ENCODE assay signal across 19 mouse cellular contexts in genomic region chr15:80717431-80717830, GRCm38 (mm10). TPM values are rescaled to one million over a fixed set of nuclear protein-coding genes. Genes with fewer than 3 reads are reported as not detected.
A peak's percentile ranks its signal among the peaks of the same experiment; 100 is the strongest.
DNase-seq lines count a peak whose midpoint lies in the region; ATAC-seq lines count a peak whose summit lies in the region.
"Had no signal": no experiment of that assay in that cellular context is flagged by ENCODE, and none has a peak within 500 bp of the region (broad histone marks: within the 10 kb centered on the region; RNA-seq: fewer than 3 reads in every experiment).

No protein-coding gene starts in this region.

- no peak overlapping the region for H3K4me3 ChIP-seq in embryonic facial prominence, embryonic 14.5 days (ENCODE audit: low read depth, low read length)
- no peak overlapping the region for H3K4me3 ChIP-seq in embryonic facial prominence, embryonic 10.5 days
- H3K4me3 ChIP-seq in hindbrain, embryonic 15.5 days = no peak overlapping the region
- no peak overlapping the region for H3K4me3 ChIP-seq in hindbrain, embryonic 14.5 days (replicated peaks; ENCODE audit: low read length)
- H3K4me3 ChIP-seq in neural tube, embryonic 15.5 days (replicated peaks) = no peak overlapping the region
- H3K4me3 ChIP-seq: embryonic facial prominence, embryonic 13.5 days; forebrain, embryonic 12.5 days; heart, adult 2 months; hindbrain, embryonic 10.5 days; liver, embryonic 15.5 days; megakaryocyte, embryonic 14.5 days; neural tube, embryonic 13.5 days had no signal

- no peak for DNase-seq in embryonic facial prominence, embryonic 14.5 days (ENCODE audit: low spot score)
- DNase-seq in embryonic facial prominence, embryonic 10.5 days (ENCODE audit: low spot score) = no peak
- DNase-seq in hindbrain, embryonic 14.5 days (ENCODE audit: low spot score) = no peak
- no peak for DNase-seq in neural tube, embryonic 10.5 days (ENCODE audit: extremely low spot score, low spot score)
- DNase-seq in lung, postnatal 4 days = peak; percentile 27 to 63
- no peak for DNase-seq in kidney, adult 11 months
- DNase-seq: cerebellum, adult 11-12 months; kidney, postnatal 25 days; thymus, postnatal 14 days had no signal

- H3K4me2 ChIP-seq in embryonic facial prominence, embryonic 14.5 days (ENCODE audit: low read depth, low read length) = no peak overlapping the region
- H3K4me2 ChIP-seq in hindbrain, embryonic 15.5 days = no peak overlapping the region
- no peak overlapping the region for H3K4me2 ChIP-seq in hindbrain, embryonic 14.5 days (replicated peaks)
- no peak overlapping the region for H3K4me2 ChIP-seq in neural tube, embryonic 15.5 days
- H3K4me2 ChIP-seq: embryonic facial prominence, embryonic 13.5 days; forebrain, embryonic 12.5 days; liver, embryonic 15.5 days; neural tube, embryonic 13.5 days had no signal

- no peaks in the 10 kb centered on the region for H3K27me3 ChIP-seq in embryonic facial prominence, embryonic 14.5 days (replicated peaks; ENCODE audit: control insufficient read depth, insufficient read depth, low read length)
- no peaks in the 10 kb centered on the region for H3K27me3 ChIP-seq in embryonic facial prominence, embryonic 10.5 days (replicated peaks; ENCODE audit: low read depth, poor library complexity, severe bottlenecking)
- H3K27me3 ChIP-seq in hindbrain, embryonic 15.5 days = no peaks in the 10 kb centered on the region
- no peaks in the 10 kb centered on the region for H3K27me3 ChIP-seq in hindbrain, embryonic 14.5 days (ENCODE audit: control insufficient read depth, insufficient read depth, low read length)
- no peaks in the 10 kb centered on the region for H3K27me3 ChIP-seq in neural tube, embryonic 15.5 days (replicated peaks)
- H3K27me3 ChIP-seq: embryonic facial prominence, embryonic 13.5 days; forebrain, embryonic 12.5 days; liver, embryonic 15.5 days; megakaryocyte, embryonic 14.5 days; neural tube, embryonic 13.5 days had no signal

- no peak for ATAC-seq in embryonic facial prominence, embryonic 14.5 days (ENCODE audit: low read depth)
- no peak for ATAC-seq in hindbrain, embryonic 15.5 days (ENCODE audit: low FRiP score, low read depth)
- no peak for ATAC-seq in hindbrain, embryonic 14.5 days (ENCODE audit: low FRiP score)
- ATAC-seq in neural tube, embryonic 15.5 days (ENCODE audit: low FRiP score) = no peak
- ATAC-seq: intestine, embryonic 16.5 days had no signal

- no peak overlapping the region for H3K9ac ChIP-seq in embryonic facial prominence, embryonic 14.5 days (ENCODE audit: low read depth, low read length)
- no peak overlapping the region for H3K9ac ChIP-seq in hindbrain, embryonic 15.5 days
- H3K9ac ChIP-seq in hindbrain, embryonic 14.5 days = no peak overlapping the region
- H3K9ac ChIP-seq in neural tube, embryonic 15.5 days (replicated peaks) = no peak overlapping the region
- H3K9ac ChIP-seq: embryonic facial prominence, embryonic 13.5 days; forebrain, embryonic 12.5 days; liver, embryonic 15.5 days; neural tube, embryonic 13.5 days had no signal

- 0 out of 2 replicates have a peak overlapping the region, but pooled peaks have one; percentile 10 for H3K27ac ChIP-seq in embryonic facial prominence, embryonic 14.5 days (replicated peaks; ENCODE audit: low read depth, low read length)
- no peak overlapping the region for H3K27ac ChIP-seq in embryonic facial prominence, embryonic 10.5 days (replicated peaks)
- peak overlapping the region; percentile 15; the same call in 1 of the 2 replicates for H3K27ac ChIP-seq in hindbrain, embryonic 15.5 days (replicated peaks)
- H3K27ac ChIP-seq in hindbrain, embryonic 14.5 days = no peak overlapping the region
- peak overlapping the region; percentile 37; the same call in 1 of the 2 replicates for H3K27ac ChIP-seq in neural tube, embryonic 15.5 days (replicated peaks)
- H3K27ac ChIP-seq: embryonic facial prominence, embryonic 13.5 days; forebrain, embryonic 12.5 days; heart, adult 2 months; hindbrain, embryonic 10.5 days; liver, embryonic 15.5 days; neural tube, embryonic 13.5 days had no signal

- H3K4me1 ChIP-seq in embryonic facial prominence, embryonic 14.5 days (ENCODE audit: control insufficient read depth, insufficient read depth, low read length) = peaks cover under 1% of the 10 kb centered on the region; the same call in 1 of the 2 replicates
- peaks cover 2% of the 10 kb centered on the region for H3K4me1 ChIP-seq in embryonic facial prominence, embryonic 10.5 days
- peaks cover 3% of the 10 kb centered on the region for H3K4me1 ChIP-seq in hindbrain, embryonic 15.5 days (replicated peaks)
- 0 out of 2 replicates have a peak, but pooled peaks cover under 1% of the 10 kb centered on the region for H3K4me1 ChIP-seq in hindbrain, embryonic 14.5 days (replicated peaks; ENCODE audit: control insufficient read depth, insufficient read depth, low read length)
- H3K4me1 ChIP-seq in neural tube, embryonic 15.5 days = peaks cover 6% of the 10 kb centered on the region

- H3K9me3 ChIP-seq in embryonic facial prominence, embryonic 14.5 days (ENCODE audit: control insufficient read depth, low read length) = no peaks in the 10 kb centered on the region
- H3K9me3 ChIP-seq in embryonic facial prominence, embryonic 10.5 days = no peaks in the 10 kb centered on the region
- H3K9me3 ChIP-seq in hindbrain, embryonic 15.5 days = no peaks in the 10 kb centered on the region
- no peaks in the 10 kb centered on the region for H3K9me3 ChIP-seq in hindbrain, embryonic 14.5 days (ENCODE audit: control insufficient read depth, low read length)
- no peaks in the 10 kb centered on the region for H3K9me3 ChIP-seq in neural tube, embryonic 15.5 days (replicated peaks)
- H3K9me3 ChIP-seq: embryonic facial prominence, embryonic 13.5 days; forebrain, embryonic 12.5 days; hindbrain, embryonic 10.5 days; liver, embryonic 15.5 days; megakaryocyte, embryonic 14.5 days; neural tube, embryonic 13.5 days had no signal

- H3K36me3 ChIP-seq in embryonic facial prominence, embryonic 14.5 days (ENCODE audit: control insufficient read depth, insufficient read depth, low read length) = no peaks in the 10 kb centered on the region
- H3K36me3 ChIP-seq in embryonic facial prominence, embryonic 10.5 days (replicated peaks) = no peaks in the 10 kb centered on the region
- no peaks in the 10 kb centered on the region for H3K36me3 ChIP-seq in hindbrain, embryonic 15.5 days
- no peaks in the 10 kb centered on the region for H3K36me3 ChIP-seq in hindbrain, embryonic 14.5 days (replicated peaks; ENCODE audit: control insufficient read depth, insufficient read depth)
- H3K36me3 ChIP-seq in neural tube, embryonic 15.5 days = no peaks in the 10 kb centered on the region
- H3K36me3 ChIP-seq: embryonic facial prominence, embryonic 13.5 days; forebrain, embryonic 12.5 days; hindbrain, embryonic 10.5 days; liver, embryonic 15.5 days; neural tube, embryonic 13.5 days had no signal

- 42% methylated on average over 1 of the region's 1 CpGs for WGBS in embryonic facial prominence, embryonic 14.5 days
- WGBS in embryonic facial prominence, embryonic 10.5 days = 67% methylated on average over 1 of the region's 1 CpGs
- 48% methylated on average over 1 of the region's 1 CpGs for WGBS in hindbrain, embryonic 15.5 days
- 63% methylated on average over 1 of the region's 1 CpGs for WGBS in hindbrain, embryonic 14.5 days
- WGBS in neural tube, embryonic 15.5 days = 57% methylated on average over 1 of the region's 1 CpGs

RNA-seq across cellular contexts. Expression of gene Tnrc6b, which starts 6.3 kb away (rescaled TPM):
- polyA plus RNA-seq in embryonic facial prominence, embryonic 14.5 days (2014; fragmentation: Nextera tagmentation; extraction: Ambion mirVana) = 12.5 and 16.1 TPM in 2 replicates
- polyA plus RNA-seq in embryonic facial prominence, embryonic 10.5 days (2016; fragmentation: Nextera tagmentation; extraction: Ambion mirVana) = 44.2 and 46.9 TPM in 2 replicates
- polyA plus RNA-seq in hindbrain, embryonic 15.5 days (2015; fragmentation: Nextera tagmentation; extraction: Ambion mirVana) = 31.7 and 37.6 TPM in 2 replicates
- 19.0 and 27.9 TPM in 2 replicates for polyA plus RNA-seq in hindbrain, embryonic 14.5 days (2014; fragmentation: Nextera tagmentation; extraction: Ambion mirVana)
- 30.3 and 33.2 TPM in 2 replicates for polyA plus RNA-seq in neural tube, embryonic 15.5 days (2015; fragmentation: Nextera tagmentation; extraction: Ambion mirVana)

RNA-seq across cellular contexts. Expression of gene Fam83f, which starts 45.8 kb away (rescaled TPM):
- 2.2 and 2.9 TPM in 2 replicates for polyA plus RNA-seq in embryonic facial prominence, embryonic 14.5 days (2014; fragmentation: Nextera tagmentation; extraction: Ambion mirVana)
- 3.6 and 4.8 TPM in 2 replicates for polyA plus RNA-seq in embryonic facial prominence, embryonic 10.5 days (2016; fragmentation: Nextera tagmentation; extraction: Ambion mirVana)
- 0.09 and 0.35 TPM in 2 replicates for polyA plus RNA-seq in hindbrain, embryonic 15.5 days (2015; fragmentation: Nextera tagmentation; extraction: Ambion mirVana)
- polyA plus RNA-seq in hindbrain, embryonic 14.5 days (2014; fragmentation: Nextera tagmentation; extraction: Ambion mirVana) = 0.07 and 0.20 TPM in 2 replicates
- 0.23 and 2.4 TPM in 2 replicates for polyA plus RNA-seq in neural tube, embryonic 15.5 days (2015; fragmentation: Nextera tagmentation; extraction: Ambion mirVana)

Comparison
In these comparisons a context has a peak if more than half of its experiments do, and no peak if none do; other contexts are left out.
1. H3K27ac ChIP-seq: peak in embryonic facial prominence, embryonic 14.5 days (single experiment), hindbrain, embryonic 15.5 days (single experiment) and neural tube, embryonic 15.5 days (single experiment); none in embryonic facial prominence, embryonic 10.5 days (single experiment) and hindbrain, embryonic 14.5 days (single experiment).
2. DNase-seq: peak in lung, postnatal 4 days (2 of 2); none in embryonic facial prominence, embryonic 14.5 days (single experiment), embryonic facial prominence, embryonic 10.5 days (single experiment), hindbrain, embryonic 14.5 days (single experiment), neural tube, embryonic 10.5 days (single experiment) and kidney, adult 11 months (single experiment).